Mouse (Mus musculus) erythroblast, embryonic 14.5 days (primary cell): Measurements from ENCODE around the gene Adamts7.

Experiments
- GATA1 ChIP-seq: IDR thresholded peaks from 2 replicates; pipeline ENCODE4 v1.6.1; 2012; ENCODE audit warnings: low read length, inconsistent platforms, mixed read lengths
- TAL1 ChIP-seq: IDR thresholded peaks from 3 replicates; pipeline ENCODE4 v1.6.1; 2012; ENCODE audit warnings: low read length, inconsistent platforms, mixed read lengths

- no peak for TF ChIP-seq TAL1
- no peak for TF ChIP-seq GATA1
These were observed 64.3 kb downstream of the Adamts7 start for GRCm38 (mm10) chr9:90227171-90227570.
